Mouse (Mus musculus): ENCODE data around the gene Olig2. TPM values are rescaled to one million over a fixed set of nuclear protein-coding genes. Genes with fewer than 3 reads are reported as not detected.

The Olig2 gene
- polyA plus RNA-seq, 1 experiment, result not detected

DNA sequence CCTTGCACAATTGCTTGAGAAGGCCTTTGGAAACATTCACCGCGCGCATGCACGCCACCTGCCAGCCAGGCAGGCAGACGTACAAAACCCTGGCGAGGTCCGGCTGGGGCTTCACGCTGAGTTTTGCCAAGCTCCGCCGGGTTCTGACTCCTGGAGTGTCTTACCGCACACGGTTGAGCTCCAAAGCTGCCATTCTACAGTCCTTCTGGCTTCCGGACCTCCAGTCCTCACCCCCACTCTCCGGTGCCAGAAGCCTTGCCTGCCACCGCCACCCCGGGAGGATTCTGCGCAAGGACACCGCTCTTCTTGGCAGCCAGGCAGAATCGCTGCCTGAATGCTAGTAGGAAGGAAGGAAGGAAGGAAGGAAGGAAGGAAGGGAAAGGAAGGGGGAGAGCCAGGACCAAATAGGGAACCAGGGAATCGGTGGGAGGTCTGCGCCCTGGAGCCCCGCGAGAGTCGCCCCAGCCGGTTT is 3.0 kb upstream of the Olig2 start:
- Histone ChIP-seq H3K36me3 (ENCODE audit: control insufficient read depth, insufficient read depth, low read length) (no peaks in the 10 kb centered on the region), H3K27me3 (ENCODE audit: control insufficient read depth, insufficient read depth, low read length) (peaks cover 3% of the 10 kb centered on the region)

DNA sequence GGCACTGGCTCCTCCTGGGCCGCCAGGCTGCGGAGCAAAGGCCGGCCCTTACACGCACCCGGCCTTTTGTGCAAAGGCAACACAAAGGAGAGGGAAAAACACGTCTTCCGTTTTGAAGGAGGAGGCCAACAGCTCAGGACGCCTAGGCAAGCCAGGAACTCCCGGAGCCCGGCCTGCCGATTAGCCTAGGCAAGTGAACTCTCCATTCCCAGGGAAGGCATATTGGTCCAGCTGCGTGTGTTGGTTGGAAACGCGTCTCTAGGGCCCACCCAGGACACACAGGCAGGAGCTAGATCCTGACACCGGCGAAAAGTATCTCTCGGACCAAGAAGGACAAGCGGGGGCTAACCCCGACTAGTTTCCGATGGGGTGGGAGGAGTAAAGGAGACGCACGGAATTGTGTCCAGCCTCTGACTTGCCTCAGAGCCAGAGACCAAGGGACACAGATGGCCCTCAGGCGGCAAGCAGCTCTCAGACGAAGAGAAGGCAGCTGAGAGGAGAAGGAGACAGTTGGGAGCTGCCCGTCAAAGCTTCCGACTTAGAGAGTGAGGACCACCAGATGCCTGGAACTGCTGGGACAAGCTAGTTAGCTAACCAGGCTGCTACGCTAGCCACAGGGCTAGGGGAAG is 2.5 kb upstream of the Olig2 start:
- TF ChIP-seq POLR2A (IDR thresholded peaks at IDR 0.05; ENCODE audit: control insufficient read depth, low read depth, low read length) (no peak), CTCF (IDR thresholded peaks at IDR 0.05; ENCODE audit: control insufficient read depth, insufficient read depth, insufficient replicate concordance, low read depth, low read length) (no peak)
- no peak overlapping the region for H3K4me3 ChIP-seq (ENCODE audit: control insufficient read depth, low read depth, low read length)
- no peaks in the 10 kb centered on the region for H3K36me3 ChIP-seq (ENCODE audit: control insufficient read depth, insufficient read depth, low read length)
- peaks cover 11% of the 10 kb centered on the region for H3K4me1 ChIP-seq (ENCODE audit: control insufficient read depth, insufficient read depth, low read length)
- no peak overlapping the region for H3K27ac ChIP-seq (ENCODE audit: control insufficient read depth, insufficient read depth, low read depth, low read length)
- H3K27me3 ChIP-seq (ENCODE audit: control insufficient read depth, insufficient read depth, low read length), result peaks cover 3% of the 10 kb centered on the region

More for the DNA sequence above, 3.0 kb upstream of the Olig2 start:
- Histone ChIP-seq H3K4me1 (ENCODE audit: control insufficient read depth, insufficient read depth, low read length) (peaks cover 7% of the 10 kb centered on the region), H3K27ac (ENCODE audit: control insufficient read depth, insufficient read depth, low read depth, low read length) (no peak overlapping the region), H3K4me3 (ENCODE audit: control insufficient read depth, low read depth, low read length) (no peak overlapping the region)
- no peak for TF ChIP-seq CTCF (IDR thresholded peaks at IDR 0.05; ENCODE audit: control insufficient read depth, insufficient read depth, insufficient replicate concordance, low read depth, low read length)
- no peak for TF ChIP-seq POLR2A (IDR thresholded peaks at IDR 0.05; ENCODE audit: control insufficient read depth, low read depth, low read length)

DNA sequence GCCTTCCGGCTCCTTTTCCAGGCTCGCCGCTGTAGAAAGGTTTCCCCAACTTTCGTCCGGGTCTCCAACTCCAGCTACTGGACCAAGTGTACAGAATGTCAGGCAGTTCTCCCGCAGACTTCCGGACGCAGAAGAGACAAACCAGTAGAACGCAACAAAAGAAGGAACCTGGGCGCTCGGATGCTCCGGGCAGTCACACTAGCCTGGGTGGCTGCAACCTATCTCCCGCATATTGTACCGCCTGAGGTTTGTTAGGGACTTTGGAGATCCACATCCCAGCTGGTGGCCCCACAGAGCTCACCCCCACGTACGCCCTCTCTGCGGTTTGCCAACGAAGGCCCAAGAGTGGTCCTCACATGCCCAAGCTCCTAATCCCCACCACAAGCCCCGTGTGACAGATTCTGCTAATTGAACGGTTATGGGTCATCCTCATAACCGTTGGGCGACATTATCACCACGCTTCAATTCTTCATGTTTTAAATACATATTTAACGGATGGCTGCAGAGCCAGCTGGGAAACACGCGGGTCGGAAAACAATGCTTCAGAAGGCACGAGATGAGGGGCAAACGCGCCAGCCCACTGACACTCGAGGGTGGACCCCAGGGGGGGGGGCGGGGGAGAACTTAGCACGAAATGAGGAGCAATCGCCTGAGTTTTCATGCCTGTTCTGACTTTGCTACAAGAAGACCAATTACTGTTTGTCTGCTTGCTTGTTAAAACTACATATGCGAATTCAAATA is 1.8 kb upstream of the Olig2 start:
- Histone ChIP-seq H3K36me3 (ENCODE audit: control insufficient read depth, insufficient read depth, low read length) (no peaks in the 10 kb centered on the region), H3K27me3 (ENCODE audit: control insufficient read depth, insufficient read depth, low read length) (peaks cover 3% of the 10 kb centered on the region), H3K4me1 (ENCODE audit: control insufficient read depth, insufficient read depth, low read length) (peaks cover 11% of the 10 kb centered on the region), H3K4me3 (ENCODE audit: control insufficient read depth, low read depth, low read length) (no peak overlapping the region), H3K27ac (ENCODE audit: control insufficient read depth, insufficient read depth, low read depth, low read length) (no peak overlapping the region)
- no peak for TF ChIP-seq POLR2A (IDR thresholded peaks at IDR 0.05; ENCODE audit: control insufficient read depth, low read depth, low read length)

GRCm38 (mm10) chr16:91224068-91224402 is 1.2 kb upstream of the Olig2 start:
- TF ChIP-seq CTCF (IDR thresholded peaks at IDR 0.05; ENCODE audit: control insufficient read depth, insufficient read depth, insufficient replicate concordance, low read depth, low read length) (no peak), POLR2A (IDR thresholded peaks at IDR 0.05; ENCODE audit: control insufficient read depth, low read depth, low read length) (no peak)
- no peak overlapping the region for H3K4me3 ChIP-seq (ENCODE audit: control insufficient read depth, low read depth, low read length)
- H3K27ac ChIP-seq (ENCODE audit: control insufficient read depth, insufficient read depth, low read depth, low read length), result no peak overlapping the region
- peaks cover 11% of the 10 kb centered on the region for H3K4me1 ChIP-seq (ENCODE audit: control insufficient read depth, insufficient read depth, low read length)
- H3K36me3 ChIP-seq (ENCODE audit: control insufficient read depth, insufficient read depth, low read length), result no peaks in the 10 kb centered on the region
- peaks cover 3% of the 10 kb centered on the region for H3K27me3 ChIP-seq (ENCODE audit: control insufficient read depth, insufficient read depth, low read length)

DNA sequence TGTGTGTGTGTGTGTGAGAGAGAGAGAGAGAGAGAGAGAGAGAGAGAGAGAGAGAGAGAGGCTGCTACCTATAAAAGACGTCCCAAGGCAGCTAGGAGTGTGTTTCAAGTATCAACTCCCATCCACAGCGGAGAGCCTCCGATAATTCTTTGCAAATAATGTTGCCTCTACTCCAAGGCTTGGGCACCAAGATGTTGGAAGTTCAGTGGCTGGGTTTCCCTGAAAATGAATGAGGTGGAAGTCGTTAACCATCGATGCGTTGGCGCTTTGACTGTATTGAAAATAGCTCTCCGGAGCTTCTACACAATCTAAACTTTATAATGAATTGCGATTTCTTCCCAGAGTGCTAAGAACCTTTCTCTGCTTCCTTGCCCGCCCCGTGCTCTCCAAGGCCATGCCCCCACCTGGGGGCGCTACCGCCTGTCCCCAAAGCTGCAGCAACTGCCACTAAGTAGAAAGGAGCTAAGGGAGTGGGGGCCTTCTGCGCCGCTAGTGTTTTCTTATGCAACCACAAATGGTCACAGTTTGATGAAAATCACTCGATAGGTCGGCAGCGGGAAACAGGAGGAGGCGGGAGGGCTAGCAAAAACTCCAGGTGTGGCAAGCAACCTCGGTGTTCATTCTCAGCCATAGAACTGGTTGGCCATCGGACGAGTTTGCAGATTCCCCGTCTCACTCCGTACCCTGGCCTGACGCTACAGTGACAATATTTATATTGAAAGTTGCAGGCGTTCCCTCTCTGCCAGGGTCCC is 600 bp upstream of the Olig2 start:
- H3K4me3 ChIP-seq (ENCODE audit: control insufficient read depth, low read depth, low read length), result no peak overlapping the region
- H3K36me3 ChIP-seq (ENCODE audit: control insufficient read depth, insufficient read depth, low read length), result no peaks in the 10 kb centered on the region
- peaks cover 11% of the 10 kb centered on the region for H3K4me1 ChIP-seq (ENCODE audit: control insufficient read depth, insufficient read depth, low read length)
- no peak overlapping the region for H3K27ac ChIP-seq (ENCODE audit: control insufficient read depth, insufficient read depth, low read depth, low read length)
- TF ChIP-seq CTCF (IDR thresholded peaks at IDR 0.05; ENCODE audit: control insufficient read depth, insufficient read depth, insufficient replicate concordance, low read depth, low read length) (no peak), POLR2A (IDR thresholded peaks at IDR 0.05; ENCODE audit: control insufficient read depth, low read depth, low read length) (no peak)
- peaks cover 3% of the 10 kb centered on the region for H3K27me3 ChIP-seq (ENCODE audit: control insufficient read depth, insufficient read depth, low read length)

- H3K4me1 ChIP-seq (ENCODE audit: control insufficient read depth, insufficient read depth, low read length), result peaks cover 8% of the 10 kb centered on the region
- H3K36me3 ChIP-seq (ENCODE audit: control insufficient read depth, insufficient read depth, low read length), result no peaks in the 10 kb centered on the region
- no peak for TF ChIP-seq CTCF (IDR thresholded peaks at IDR 0.05; ENCODE audit: control insufficient read depth, insufficient read depth, insufficient replicate concordance, low read depth, low read length)
- TF ChIP-seq POLR2A (IDR thresholded peaks at IDR 0.05; ENCODE audit: control insufficient read depth, low read depth, low read length), result no peak
- H3K27ac ChIP-seq (ENCODE audit: control insufficient read depth, insufficient read depth, low read depth, low read length), result no peak overlapping the region
- no peak overlapping the region for H3K4me3 ChIP-seq (ENCODE audit: control insufficient read depth, low read depth, low read length)
- H3K27me3 ChIP-seq (ENCODE audit: control insufficient read depth, insufficient read depth, low read length), result no peaks in the 10 kb centered on the region; the same call in 1 of the 2 replicates
Observed at GRCm38 (mm10) chr16:91226038-91226882, 1.0 kb downstream of the Olig2 start.

Measured in testis, adult 2 months (tissue).